Mouse (Mus musculus): Measurements from ENCODE around the gene Ppih. TPM values are rescaled to one million over a fixed set of nuclear protein-coding genes. Genes with fewer than 3 reads are reported as not detected.

Ppih gene
- 47.9 TPM for polyA plus RNA-seq (2017; shearing (Covaris generic))

DNA sequence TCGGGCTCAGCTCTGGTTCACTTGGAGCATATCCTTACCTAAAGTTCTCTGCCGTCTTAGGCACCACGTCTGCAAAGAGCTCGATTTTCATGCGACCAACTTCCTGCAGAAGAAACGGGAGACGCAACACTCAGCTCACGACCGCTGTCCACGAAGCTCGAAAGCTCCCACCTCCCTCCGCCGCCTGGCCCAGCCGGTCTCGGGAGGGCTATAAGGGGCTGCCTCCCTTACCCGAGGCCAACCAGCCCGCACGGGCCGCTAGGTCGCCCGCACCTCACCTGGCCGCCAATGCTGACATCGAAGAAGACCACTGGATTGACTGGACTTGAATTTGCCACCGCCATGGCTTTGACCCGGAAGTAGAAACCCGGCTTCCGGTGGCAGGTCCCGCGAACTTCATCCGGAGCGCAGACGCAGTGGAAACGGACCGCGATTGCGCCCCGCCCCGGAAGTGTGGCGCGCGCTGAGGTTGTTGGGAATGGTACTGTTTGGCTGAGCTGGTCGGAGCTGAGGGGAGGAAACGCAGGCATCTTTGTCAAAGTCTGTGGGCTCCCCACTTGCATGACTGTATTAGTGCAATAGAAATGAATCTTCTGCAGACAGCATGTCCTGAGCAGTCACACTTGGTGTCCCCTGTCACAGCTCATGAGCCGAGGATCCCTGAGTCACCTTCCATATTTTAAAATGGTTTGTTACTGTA, at the start of gene Ppih:
Gene Ppih, minus strand, starts transcription at position 416 of the 700 bp plus-strand sequence.

GRCm38 (mm10) chr4:119294415-119295133, 25.8 kb downstream of the Ppih start, which contains the start of gene Ybx1:
TSS of gene Ybx1 (minus strand) at chr4:119294604.

DNA sequence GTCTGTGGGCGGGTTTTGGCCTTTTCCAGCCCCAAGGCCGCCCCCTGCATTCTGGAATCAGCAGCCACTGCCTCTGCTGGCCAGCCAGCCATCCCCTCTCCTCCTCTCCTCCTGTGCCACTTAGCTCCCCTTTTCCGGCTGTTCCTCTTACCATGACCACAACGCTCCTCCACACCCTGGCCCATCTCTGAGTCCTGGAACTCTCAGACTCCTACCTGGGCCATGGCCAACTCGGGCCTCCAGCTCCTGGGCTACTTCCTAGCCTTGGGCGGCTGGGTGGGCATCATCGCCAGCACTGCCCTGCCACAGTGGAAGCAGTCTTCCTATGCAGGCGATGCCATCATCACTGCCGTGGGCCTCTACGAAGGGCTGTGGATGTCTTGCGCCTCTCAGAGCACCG, 65.0 kb downstream of the Ppih start, which contains the start of gene Cldn19:
Gene Cldn19, plus strand, starts transcription at position 64 of the 400 bp plus-strand sequence.

Other genes starting within 250 kb of the Ppih start
- 54.3 TPM for gene Slc2a1, start 211.8 kb downstream of the Ppih start, polyA plus RNA-seq (2017; shearing (Covaris generic))
- gene Zfp691, start 146.4 kb downstream of the Ppih start, polyA plus RNA-seq (2017; shearing (Covaris generic)), result 2.1 TPM
- gene Ermap, start 130.5 kb downstream of the Ppih start, polyA plus RNA-seq (2017; shearing (Covaris generic)), result 0.53 TPM
- gene Svbp, start 125.2 kb downstream of the Ppih start, polyA plus RNA-seq (2017; shearing (Covaris generic)), result 67.0 TPM
- gene Tmem269, start 102.3 kb downstream of the Ppih start, polyA plus RNA-seq (2017; shearing (Covaris generic)), result 0.73 TPM
- 16.7 TPM for gene AU022252, start 87.8 kb downstream of the Ppih start, polyA plus RNA-seq (2017; shearing (Covaris generic))
- 3.9 TPM for gene P3h1, start 87.6 kb downstream of the Ppih start, polyA plus RNA-seq (2017; shearing (Covaris generic))
- not detected for gene Cldn19, start 65.1 kb downstream of the Ppih start, polyA plus RNA-seq (2017; shearing (Covaris generic))
- gene Ybx1, start 25.9 kb downstream of the Ppih start, polyA plus RNA-seq (2017; shearing (Covaris generic)), result 478 TPM
- gene Ccdc30, start 95.0 kb upstream of the Ppih start, polyA plus RNA-seq (2017; shearing (Covaris generic)), result 7.9 TPM
- 61.3 TPM for gene Ppcs, start 101.9 kb upstream of the Ppih start, polyA plus RNA-seq (2017; shearing (Covaris generic))
- gene Zmynd12, start 102.3 kb upstream of the Ppih start, polyA plus RNA-seq (2017; shearing (Covaris generic)), result 0.78 TPM
- 0.85 TPM for gene Rimkla, start 172.1 kb upstream of the Ppih start, polyA plus RNA-seq (2017; shearing (Covaris generic))
- 42.8 TPM for gene Foxj3, start 216.5 kb upstream of the Ppih start, polyA plus RNA-seq (2017; shearing (Covaris generic))
- gene Frg2f1, start 219.0 kb upstream of the Ppih start, polyA plus RNA-seq (2017; shearing (Covaris generic)), result 5.4 TPM

All from CD4-positive, CD25-positive, alpha-beta regulatory T cell (primary cell).